Mouse (Mus musculus) cerebellum, postnatal 4 days (tissue): ENCODE results near the gene Fn1.
A peak's percentile ranks its signal among the peaks of the same experiment; 100 is the strongest.

Experiments
- DNase-seq, 2 experiments: peaks; one replicate each; pipeline ENCODE4 v3.0.0; 2022; ENCODE audit warnings: low spot score in 2 of 2, mixed read lengths in 1 of 2

The Fn1 gene

DNA sequence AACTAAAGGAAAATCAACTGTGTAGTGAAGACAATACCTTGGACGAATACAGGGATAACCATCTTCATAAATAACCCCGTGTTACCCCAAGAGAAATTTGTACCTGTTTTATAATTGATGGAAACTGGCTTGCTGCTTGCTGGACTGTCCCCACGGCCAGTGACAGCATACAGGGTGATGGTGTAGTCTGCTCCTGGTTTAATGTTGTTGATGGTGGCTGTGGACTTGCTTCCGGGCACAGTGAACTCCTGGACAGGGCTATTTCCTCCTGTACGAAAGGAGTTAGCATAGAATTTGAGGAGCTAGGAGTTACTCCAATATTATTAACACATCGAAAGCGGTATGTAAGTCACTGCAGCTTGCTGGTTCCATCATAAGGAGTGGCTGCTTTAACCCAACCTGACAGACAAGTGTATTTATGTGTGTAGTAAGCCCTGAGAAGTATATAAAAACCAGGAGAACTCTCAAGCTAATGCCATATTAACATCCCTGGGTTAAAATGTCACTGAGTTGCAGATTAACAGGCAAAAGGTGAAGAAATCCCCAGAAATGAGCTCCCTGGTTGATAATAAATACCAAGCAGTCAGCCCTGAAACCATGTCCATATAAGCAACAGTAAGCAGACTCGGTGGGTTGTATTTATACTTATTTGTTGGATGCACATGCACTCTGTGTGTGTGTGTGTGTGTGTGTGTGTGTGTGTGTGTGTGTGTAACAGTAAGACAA, 46.2 kb downstream of the Fn1 start:
- no peak for DNase-seq

DNA sequence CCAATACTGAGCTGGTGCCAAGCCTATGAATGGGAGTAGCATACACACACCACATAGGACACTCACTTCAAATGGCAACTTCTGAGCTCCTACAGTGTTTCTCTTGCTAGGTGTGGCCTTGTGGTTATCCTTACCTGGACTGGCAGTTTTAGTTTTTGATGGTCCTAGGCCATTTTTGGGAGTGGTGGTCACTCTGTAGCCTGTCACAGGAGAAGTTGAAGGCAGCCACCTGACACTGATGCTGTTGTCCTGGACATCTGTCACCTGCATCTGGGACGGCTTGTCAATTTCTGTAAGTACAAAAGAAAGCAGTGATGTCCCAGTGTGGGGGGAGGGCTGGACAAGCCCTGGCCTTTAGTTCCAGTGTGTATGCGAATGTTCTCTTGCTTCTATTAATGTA, 47.2 kb downstream of the Fn1 start:
- DNase-seq: no peak

DNA sequence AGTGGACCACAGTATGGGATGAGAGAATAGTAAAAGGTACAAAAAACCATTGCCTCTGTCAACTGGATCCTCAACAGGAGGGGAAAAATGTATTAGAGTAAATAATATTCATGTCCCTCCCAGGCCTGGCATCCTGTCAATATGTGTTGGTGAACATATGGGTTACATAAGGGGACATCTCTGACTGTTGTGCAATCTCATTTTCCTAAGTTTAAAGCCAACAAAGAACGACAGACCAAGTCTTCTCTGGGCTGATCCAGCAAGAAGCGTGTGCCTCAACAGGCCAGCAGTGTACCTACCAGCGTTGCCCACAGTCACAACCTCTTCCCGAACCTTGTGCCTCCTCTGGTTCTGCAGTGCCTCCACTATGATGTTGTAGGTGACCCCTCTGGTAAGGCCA, 57.6 kb downstream of the Fn1 start:
- DNase-seq: no peak

DNA sequence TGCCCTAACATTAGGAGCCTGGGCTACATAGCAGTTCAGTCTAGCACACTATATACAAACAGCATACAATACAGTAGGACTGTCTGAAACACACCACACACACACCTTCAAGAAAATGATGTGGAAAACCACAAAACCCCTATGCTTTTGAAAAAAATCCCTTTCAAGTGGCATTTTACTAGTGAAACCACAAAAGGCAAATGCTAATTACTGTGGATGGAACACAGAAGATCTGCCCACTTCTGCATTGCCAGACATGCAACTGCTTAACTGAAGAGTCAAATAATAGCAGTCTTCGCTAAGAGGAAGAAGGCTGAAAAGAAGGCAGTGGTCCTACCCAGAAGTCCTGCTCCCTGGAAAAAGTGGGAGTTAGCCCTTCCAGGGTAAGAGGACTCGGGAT, 58.7 kb downstream of the Fn1 start:
- no peak for DNase-seq

DNA sequence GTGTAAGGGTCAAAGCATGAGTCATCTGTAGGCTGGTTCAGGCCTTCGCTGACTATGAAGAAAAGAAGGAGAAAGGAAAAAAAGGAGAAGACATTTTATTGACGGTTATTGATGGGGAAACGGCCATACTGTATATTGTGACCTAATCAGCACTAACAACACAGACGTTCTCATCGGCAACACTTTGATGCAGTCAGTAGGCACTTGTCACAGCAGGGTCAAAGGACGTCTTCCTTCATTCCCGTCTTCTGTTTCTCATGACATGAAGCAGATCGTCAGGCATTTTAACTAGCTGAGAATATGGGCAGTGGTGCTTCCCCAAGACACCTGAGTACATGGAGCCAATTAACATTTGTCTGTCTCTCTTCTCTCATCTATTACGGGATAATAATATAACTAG, 59.8 kb downstream of the Fn1 start:
- DNase-seq: no peak

DNA sequence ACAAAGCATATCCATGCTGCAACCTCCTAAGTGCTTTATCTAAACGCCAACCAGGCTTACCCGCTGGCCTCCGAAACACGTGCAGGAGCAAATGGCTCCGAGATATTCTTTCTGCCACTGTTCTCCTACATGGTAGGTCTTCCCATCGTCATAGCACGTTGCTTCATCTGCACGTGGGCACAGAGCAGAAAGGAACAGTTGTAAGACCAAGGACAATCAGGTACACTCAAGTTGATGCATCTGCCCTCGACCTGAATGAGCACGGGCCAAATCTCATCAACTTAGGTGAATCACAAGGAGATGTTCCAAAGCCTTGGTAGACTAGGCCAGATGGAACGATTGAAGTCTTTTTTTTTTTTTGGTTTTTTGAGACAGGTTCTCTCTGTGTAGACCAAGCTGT, 63.0 kb downstream of the Fn1 start:
- DNase-seq: no peak

DNA sequence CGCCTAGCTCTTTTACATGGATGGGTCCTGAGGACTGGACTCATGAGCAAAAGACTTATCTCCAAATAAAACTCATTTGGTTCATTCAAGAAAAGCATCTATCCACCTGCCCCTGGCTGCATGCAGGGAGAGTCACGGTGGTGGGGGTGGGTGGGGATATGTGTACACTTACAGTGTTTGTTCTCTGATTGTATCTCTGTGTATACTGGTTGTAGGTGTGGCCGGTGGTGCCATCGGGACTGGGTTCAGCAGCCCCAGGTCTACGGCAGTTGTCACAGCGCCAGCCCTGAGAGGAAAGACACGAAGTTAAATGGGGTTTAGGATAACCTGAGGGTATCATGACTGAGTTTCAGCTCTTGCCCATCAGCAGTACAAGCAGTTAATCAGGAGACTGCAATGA, 66.3 kb downstream of the Fn1 start:
- DNase-seq: no peak

DNA sequence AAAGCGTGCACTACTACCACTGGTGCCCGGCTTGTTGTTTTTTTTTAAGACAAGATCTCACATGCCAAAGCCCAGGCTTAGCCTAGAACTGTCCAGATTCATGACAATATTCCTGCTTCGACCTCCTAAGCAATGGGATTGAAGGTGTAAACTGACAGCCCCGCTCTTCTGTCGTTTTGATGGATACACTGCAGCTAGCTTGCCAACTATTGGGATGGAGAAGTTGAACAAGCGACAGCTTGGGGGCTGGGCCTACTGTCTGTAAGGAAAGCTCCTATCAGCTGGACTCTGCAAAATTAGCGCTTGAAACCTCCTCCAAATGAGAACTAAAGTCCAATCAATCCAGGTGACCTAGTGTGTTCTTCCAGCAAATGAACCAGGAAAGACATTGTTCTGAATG, 69.1 kb downstream of the Fn1 start:
- DNase-seq: no peak

DNA sequence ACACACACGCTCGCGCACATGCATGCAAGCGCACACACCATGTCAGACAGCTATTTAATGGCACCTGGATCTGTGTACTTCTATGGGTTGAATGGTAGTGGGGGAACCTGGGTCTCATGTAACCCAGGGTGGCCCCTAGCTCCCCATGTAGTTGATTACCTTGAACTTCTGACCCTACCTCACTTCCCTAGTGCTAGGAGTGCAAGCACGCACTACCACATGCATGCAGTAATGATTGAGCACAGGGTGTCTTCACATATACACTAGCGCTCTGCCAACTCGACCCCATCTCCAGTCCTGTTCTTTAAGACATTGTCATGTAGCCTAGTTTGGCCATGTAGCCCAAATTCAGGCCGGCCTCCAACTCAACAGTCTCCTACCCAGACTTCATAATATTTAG, 69.7 kb downstream of the Fn1 start:
- no peak for DNase-seq

DNA sequence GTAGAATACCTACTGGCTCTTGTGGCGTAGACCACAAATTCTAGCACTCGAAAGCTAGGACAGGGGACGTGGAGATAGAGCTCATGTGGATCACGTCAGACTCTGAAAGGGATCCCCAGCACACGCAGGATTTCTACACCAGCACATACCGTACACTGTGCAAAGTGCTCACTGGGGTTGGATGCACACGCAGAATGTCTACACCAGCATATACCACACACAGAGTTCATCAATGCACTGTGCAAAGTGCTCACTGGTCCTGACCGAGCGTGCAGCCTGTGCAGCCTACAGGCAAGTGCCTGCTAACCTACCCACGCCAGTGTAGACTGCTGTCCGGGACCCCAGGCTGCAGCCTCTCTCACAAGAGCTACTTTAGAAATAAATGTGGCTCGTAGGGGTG, 72.6 kb downstream of the Fn1 start:
- no peak for DNase-seq

DNA sequence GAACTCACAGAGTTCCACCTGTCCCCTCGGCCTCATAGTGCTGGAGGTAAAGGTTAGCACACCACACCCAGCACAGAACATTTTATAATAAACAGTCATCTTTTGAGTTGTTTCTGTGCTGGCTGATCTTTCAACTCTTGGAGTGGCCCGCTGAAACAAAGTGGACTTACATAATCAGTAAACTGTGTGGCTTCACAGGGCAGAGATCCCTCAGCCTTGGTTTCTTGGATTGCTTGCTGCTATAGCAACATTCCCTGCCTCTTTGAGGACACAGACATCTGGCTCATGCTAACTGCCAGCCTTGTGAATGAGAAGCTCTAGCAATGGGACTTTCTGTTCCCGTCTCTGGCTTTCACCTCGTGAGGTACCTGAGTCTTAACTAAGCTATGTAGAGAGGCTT, 73.5 kb downstream of the Fn1 start:
- DNase-seq: no peak

DNA sequence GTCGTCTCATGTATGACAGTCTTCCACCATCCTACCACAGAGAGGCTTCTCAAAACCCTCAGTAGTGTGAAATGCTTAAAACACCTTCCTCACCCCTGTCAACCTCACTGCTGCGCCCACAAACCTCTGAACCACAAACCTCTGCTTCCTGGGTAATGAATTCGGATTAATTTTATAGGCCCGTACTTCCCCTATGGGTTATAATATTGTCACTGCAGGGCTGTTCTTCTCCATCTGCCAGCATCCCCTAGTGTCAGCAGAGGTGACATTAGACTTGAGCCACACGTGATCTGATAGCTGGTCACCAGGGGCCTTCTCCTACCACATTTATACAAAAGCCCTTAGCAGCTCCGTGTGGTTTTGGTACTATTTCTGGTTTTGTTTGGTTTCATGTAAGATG, 76.2 kb downstream of the Fn1 start:
- DNase-seq: no peak

DNA sequence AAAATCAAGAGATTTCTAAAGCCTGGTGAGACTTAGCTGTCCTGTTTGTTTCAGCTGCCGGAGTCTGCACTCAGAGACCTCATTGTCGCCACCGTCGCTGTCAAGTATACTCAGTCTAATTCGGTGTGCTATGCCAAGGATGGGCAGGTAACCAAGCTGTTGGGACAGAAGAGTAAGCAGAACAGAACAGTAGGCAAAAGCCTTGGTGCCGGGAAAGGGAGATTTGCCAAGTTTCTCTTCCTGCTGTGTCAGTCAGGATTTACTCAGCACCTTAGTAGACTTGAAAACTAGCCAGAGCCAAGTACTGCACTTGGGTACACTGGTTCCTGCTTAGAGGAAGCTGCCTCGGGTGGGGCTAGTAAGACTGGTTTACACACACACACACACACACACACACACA, 77.0 kb downstream of the Fn1 start:
- no peak for DNase-seq

DNA sequence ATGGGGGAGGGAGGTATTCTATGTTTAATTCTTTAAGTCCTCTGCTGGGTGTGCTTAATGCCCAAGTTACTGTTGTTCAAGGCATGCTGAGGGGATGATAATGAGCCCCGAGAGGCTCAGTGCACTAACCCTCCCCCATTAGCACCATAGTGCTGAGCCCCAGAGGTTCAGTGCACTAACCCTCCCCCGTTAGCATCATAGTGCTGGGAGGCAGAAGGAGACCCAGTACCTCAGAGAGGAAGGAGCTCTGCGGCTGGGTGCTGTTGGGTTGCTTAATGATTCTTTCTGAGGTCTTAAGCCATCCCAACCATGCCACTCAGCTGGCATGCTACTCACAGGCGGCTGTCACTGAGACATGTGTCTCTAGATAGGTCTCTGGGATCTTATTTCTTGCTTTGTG, 82.9 kb downstream of the Fn1 start:
- no peak for DNase-seq

DNA sequence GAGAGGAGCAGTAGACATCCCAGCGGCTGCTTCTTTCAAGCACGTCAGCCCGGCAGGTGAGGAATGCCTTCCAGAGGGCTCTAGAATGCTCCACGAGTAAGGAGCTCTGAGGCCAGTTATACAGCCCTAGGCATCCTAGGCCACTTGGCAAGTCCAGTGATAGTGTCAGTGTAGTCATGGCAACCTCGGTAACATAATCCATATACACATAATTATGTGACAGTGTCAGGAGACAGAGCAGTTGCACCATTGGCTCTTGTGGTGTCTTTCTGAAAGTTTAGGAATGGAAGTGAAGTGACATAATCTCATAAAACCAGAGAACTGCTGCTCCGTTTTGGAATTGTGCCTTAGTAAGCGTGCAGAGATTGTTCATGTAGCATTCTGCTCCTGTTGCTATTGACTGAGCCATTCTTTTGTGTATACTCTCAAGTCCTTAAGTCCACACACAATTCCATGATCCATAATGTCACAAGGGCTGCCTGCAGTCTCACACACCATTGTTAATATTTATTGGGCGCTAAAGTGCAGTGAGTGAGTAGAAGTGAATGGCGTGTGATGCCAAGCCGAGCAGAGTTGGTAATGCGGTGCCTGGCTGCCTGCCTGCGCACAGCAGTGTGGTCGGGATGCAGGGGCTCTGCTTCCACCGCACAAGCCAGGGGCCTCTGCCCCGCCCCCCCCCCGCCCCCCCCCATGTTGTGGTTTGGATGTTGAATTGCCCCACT, 85.0 kb downstream of the Fn1 start:
- no peak for DNase-seq

DNA sequence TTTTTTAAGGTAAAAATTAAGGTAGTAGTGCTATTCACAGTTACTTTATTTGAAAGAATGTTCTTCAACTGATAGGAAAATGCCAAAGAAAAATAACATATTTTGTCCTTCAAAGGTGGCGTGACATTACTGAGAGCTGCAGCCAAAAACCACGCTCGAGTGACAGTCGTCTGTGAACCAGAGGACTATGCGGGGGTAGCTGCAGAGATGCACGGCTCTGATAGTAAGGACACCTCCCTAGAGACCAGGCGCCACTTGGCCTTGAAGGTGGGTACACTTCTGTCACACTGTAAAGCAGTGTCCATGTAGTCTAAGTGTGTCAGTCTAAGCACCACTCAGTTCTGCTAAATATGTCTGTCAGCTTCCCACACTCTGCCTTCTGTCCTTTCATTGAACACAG, 88.7 kb downstream of the Fn1 start:
- no peak for DNase-seq

DNA sequence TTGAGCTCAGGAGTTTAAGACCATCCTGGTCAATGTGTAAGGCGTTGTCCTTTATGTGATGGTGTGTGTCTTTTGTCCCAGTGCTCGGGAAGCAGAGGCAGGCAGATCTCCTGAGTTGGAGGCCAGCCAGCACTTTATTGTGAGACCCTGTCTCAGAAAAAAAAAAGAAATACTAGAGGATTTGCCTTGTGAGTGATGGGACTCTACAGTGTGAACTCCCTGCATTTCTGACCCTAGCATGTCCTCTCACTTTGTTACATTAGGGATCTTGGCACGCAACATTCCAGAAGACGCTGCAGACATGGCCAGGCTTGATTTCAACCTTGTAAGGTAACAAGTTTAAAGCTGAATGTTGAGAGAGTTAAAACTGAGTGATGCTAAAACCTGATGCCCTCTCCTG, 92.4 kb downstream of the Fn1 start:
- no peak for DNase-seq

DNA sequence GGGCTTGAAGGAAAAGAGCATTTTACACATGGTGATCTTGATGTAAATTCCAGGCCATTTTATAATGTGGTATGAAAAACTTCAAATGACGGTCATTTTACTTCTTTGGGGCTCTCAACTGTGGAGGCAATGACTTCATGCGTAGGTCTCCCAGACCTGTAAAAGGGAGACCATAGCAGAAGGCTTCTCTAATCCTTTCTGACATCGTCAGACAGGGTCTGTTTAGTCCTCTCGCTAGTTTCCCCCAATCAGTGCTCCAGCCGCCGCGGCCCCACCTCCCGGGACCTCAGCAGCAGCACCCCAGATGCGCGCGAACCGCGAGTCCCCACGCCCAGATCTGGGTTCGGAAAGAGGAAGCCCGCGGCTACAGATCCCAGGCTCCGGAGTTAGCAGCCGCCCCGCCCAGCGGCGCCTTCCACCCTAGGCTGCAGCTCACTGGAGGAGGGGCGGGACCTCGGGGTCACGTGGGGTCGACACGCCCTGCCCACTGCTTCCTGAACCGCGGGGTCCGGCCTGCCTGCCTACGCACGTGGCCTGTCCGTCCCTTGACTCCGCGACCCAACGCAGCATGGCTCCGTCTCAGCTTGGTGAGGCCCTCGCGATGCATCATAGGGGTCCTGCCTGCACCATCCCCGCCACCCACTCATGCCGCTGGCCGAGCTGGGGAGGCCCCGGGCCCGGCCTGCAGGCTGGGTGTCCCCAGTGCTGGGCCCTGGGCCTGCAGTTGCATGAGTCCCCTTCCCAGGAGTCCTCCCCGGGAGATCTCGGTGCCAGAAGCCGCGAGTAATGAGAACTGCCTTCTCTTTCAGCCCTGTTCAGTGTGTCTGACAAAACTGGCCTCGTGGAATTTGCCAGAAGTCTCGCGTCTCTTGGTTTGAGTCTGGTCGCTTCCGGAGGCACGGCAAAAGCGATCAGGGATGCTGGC, 96.0 kb downstream of the Fn1 start, which contains the start of gene Atic:
Gene Atic (plus strand): TSS at position 463 of the 925 bp plus-strand sequence.
- peak; percentile 71 to 80 for DNase-seq

DNA sequence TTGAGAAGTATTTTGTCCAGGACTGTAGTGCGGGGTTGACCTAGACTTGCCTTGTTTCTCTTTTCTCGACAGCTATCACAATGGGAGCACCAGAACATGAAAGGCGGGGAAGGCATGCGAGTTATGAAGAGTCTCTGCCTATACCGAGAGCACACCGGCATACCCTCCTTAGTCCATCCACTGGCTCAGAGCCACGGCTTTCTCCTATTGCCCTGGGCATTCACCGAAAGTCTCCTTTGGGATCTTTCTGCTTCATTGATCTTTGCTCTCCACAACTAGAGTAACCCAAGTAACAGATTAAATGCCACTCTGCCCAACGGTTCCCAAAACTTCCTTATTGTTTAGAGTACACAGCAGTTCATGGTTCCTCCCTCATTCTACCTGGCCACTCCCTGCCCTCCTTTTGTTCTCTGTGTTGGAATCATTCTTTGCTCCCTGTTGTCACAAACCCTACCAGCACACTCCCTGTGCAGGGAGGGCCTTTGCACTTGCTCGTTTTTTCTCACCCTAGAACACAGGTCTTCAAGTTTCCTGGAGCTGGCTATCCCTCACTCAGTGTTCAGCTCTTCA, 102.3 kb downstream of the Fn1 start:
- DNase-seq: no peak

DNA sequence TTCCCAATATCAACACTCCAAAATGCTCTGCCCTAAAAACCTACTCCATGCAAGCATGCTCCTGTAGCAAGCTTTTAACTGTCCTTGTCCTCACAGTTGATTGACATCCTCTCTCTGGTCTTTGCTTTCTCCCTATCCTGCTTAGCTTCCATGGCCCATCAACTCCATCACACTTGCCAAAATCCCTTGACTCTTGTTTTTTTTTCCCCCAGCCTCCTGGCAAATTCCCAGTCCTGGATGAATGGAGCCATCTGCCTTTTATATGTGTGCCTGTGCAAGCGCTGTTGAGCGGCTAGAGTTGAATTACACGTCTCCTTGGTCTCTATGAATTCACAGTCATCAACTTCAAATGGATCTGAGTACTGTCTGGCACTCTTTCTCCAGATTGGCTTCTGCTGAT, 112.6 kb downstream of the Fn1 start:
- peak; percentile 32 to 71 for DNase-seq

DNA sequence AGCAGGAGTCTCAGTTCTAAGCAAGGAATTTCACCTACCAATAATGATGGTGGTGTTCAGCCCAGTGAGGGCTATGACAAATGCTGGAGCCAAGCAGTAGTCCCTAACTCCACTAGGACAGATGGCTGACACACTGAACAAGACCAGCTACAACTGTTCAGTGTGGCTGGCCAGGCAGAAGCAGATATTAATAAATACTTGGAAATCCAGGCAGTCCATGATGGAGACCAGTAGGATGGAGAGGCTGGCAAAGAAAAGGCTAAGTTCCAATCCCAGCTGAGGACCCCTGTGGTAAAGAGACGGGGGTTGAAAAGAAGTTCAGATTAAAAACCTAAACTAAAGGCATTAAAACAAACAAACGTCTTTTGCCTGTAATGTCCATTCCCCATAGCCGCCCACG, 113.4 kb downstream of the Fn1 start:
- no peak for DNase-seq
